Mouse (Mus musculus) lung, adult 2 months (tissue): ENCODE data around the gene Fxn. TPM values are rescaled to one million over a fixed set of nuclear protein-coding genes. Genes with fewer than 3 reads are reported as not detected.

Source experiments
- DNase-seq: peaks from one replicate; pipeline ENCODE4 v3.0.0; 2022
- H3K4me1 ChIP-seq: fragments of 200-500 bp; 2 replicates; pipeline ENCODE4 v1.6.1; 2011; ENCODE audit warnings: low read length; ENCODE audit not compliant: control insufficient read depth, insufficient read depth
- H3K4me3 ChIP-seq: fragments of 200-500 bp; replicated peaks from 2 replicates; pipeline ENCODE3; 2011; ENCODE audit warnings: low read depth, mild to moderate bottlenecking, control low read depth, low read length; ENCODE audit errors: extremely low read depth
- CTCF ChIP-seq: fragments of 200-500 bp; IDR thresholded peaks from 2 replicates; pipeline ENCODE4 v1.5.1; 2011; ENCODE audit warnings: mild to moderate bottlenecking, low read length, control low read depth; ENCODE audit not compliant: insufficient read depth
- POLR2A ChIP-seq: fragments of 200-500 bp; IDR thresholded peaks from 2 replicates; pipeline ENCODE4 v1.6.1; 2011; ENCODE audit warnings: low read depth, mild to moderate bottlenecking, control low read depth, low read length, borderline replicate concordance; ENCODE audit errors: extremely low read depth
- WGBS: fragments of 180-500 bp; shearing (Covaris S2); methylation state at CpG from one replicate; pipeline ENCODE4 v1.1.7; 2018; 5-methylcytosine and 5-hydroxymethylcytosine counted together
- polyA plus RNA-seq: library from polyadenylated mRNA; depleted of rRNA; stranded (reverse); fragments of >200 nt; gene quantifications from 2 replicates; pipeline ENCODE4 v1.2.3, GENCODE M21; 2012; rRNA removed

Gene Fxn
- polyA plus RNA-seq = 4.9 and 7.0 TPM in 2 replicates

GRCm38 (mm10) chr19:24280601-24281228, at the start of gene Fxn:
Fxn (minus strand) TSS chr19:24280605.
- DNase-seq = no peak
- WGBS = 3% methylated on average over 18 of the region's 22 CpGs
- 0 out of 2 replicates have a peak, but pooled peaks cover 5% of the 10 kb centered on the region for H3K4me1 ChIP-seq
- H3K4me3 ChIP-seq = peak within 1 kb of the TSS; percentile 70
- TF ChIP-seq POLR2A = no peak
- TF ChIP-seq CTCF = no peak

- WGBS = 63% methylated on average over 2 of the region's 2 CpGs
- Histone ChIP-seq H3K4me1 (peaks cover 3% of the 10 kb centered on the region; the same call in 1 of the 2 replicates), H3K4me3 (no peak overlapping the region)
- TF ChIP-seq CTCF (no peak), POLR2A (no peak)
- DNase-seq = no peak
Observed at GRCm38 (mm10) chr19:24327921-24328320, 47.5 kb upstream of the Fxn start.

DNA sequence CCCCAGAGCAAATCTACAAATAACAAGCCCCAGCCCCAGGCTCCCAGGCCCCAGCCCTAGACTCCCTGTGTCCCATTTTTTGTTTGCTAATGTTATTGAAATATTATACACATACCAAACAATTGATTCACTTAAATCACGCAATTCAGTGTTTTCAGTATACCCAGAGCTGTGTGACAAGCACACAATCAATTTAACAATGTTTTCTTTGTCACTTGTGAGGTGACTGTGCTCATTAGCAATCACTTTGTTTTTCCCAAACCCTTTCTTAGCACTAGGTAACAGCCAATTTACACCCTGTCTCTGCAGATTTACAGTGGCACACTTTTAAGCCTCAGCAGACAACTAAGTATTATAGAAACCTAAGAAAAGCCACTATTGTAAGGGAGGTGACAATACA, 46.6 kb upstream of the Fxn start:
- 63% methylated on average over 1 of the region's 1 CpGs for WGBS
- H3K4me3 ChIP-seq = no peak overlapping the region
- DNase-seq = no peak
- peaks cover 3% of the 10 kb centered on the region; the same call in 1 of the 2 replicates for H3K4me1 ChIP-seq
- no peak for TF ChIP-seq POLR2A

DNA sequence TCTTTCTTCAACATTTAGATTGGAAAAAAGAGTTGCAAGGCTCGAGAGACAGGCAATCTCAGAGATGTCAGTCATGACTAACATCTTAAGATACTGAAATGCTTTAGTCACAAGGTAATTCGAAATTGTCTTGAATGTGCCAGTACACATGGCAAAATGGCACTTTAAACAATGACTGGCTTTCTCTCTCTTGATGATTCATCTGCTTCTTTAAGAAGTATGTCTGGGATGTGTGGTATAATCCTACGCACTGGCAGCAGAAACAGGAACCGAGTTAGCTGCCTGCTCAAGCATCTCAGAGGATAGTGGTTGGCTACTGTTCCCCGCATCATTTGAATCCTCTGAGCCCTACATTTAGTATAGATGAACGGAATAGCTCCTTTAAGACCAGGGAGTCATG, 45.3 kb upstream of the Fxn start:
- 78% methylated on average over 6 of the region's 6 CpGs for WGBS
- TF ChIP-seq POLR2A (no peak), CTCF (no peak)
- H3K4me1 ChIP-seq = peaks cover 5% of the 10 kb centered on the region; the same call in 1 of the 2 replicates
- no peak overlapping the region for H3K4me3 ChIP-seq
- DNase-seq = no peak

- 30% methylated on average over 10 of the region's 10 CpGs for WGBS
- DNase-seq = no peak
- TF ChIP-seq CTCF = no peak
- H3K4me3 ChIP-seq = no peak overlapping the region
- H3K4me1 ChIP-seq = peaks cover 5% of the 10 kb centered on the region; the same call in 1 of the 2 replicates
Observed at GRCm38 (mm10) chr19:24323841-24324613, 43.6 kb upstream of the Fxn start.

GRCm38 (mm10) chr19:24321900-24322311, 41.5 kb upstream of the Fxn start:
- TF ChIP-seq CTCF = no peak
- Histone ChIP-seq H3K4me1 (peaks cover 5% of the 10 kb centered on the region; the same call in 1 of the 2 replicates), H3K4me3 (no peak overlapping the region)
- DNase-seq = no peak
- 62% methylated on average over 8 of the region's 8 CpGs for WGBS

DNA sequence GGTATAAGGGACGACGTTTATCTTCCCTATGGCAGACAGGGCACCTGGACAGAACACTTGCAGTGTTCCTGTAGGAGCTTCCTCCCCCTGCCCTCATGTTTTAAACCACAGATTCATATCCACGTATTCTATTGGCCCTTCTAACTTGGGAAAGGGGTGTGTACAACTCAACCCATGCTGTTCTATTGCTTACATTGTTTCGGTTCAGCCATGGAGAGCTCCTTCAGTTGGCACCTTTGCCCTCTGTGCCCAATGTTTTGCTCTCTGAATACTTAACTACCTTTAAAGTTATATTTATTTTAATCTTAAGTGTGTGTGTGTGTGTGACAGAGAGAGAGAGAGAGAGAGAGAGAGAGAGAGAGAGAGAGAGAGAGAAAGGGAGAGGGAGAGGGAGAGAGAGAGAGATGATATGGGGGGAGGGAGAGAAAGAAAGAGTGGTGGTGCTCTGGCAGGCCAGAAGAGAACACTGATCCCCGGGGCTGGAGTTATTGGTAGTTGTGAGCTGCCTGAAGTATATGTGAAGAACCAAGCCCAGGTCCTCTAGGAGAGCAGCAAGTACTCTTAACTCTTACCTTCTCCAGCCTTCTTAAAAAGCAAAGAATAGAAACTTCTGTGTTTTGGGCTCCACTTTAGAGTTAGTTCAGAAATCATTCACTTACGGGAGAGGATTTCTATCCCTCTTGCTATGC, 41.0 kb upstream of the Fxn start:
- no peak for DNase-seq
- TF ChIP-seq POLR2A (no peak), CTCF (no peak)
- WGBS = 66% methylated on average over 6 of the region's 6 CpGs
- peaks cover 5% of the 10 kb centered on the region; the same call in 1 of the 2 replicates for H3K4me1 ChIP-seq
- no peak overlapping the region for H3K4me3 ChIP-seq

- 62% methylated on average over 10 of the region's 10 CpGs for WGBS
- Histone ChIP-seq H3K4me1 (peaks cover 2% of the 10 kb centered on the region; the same call in 1 of the 2 replicates), H3K4me3 (no peak overlapping the region)
- no peak for DNase-seq
- no peak for TF ChIP-seq POLR2A
- no peak for TF ChIP-seq CTCF
Observed at GRCm38 (mm10) chr19:24318172-24318571, 37.8 kb upstream of the Fxn start.

DNA sequence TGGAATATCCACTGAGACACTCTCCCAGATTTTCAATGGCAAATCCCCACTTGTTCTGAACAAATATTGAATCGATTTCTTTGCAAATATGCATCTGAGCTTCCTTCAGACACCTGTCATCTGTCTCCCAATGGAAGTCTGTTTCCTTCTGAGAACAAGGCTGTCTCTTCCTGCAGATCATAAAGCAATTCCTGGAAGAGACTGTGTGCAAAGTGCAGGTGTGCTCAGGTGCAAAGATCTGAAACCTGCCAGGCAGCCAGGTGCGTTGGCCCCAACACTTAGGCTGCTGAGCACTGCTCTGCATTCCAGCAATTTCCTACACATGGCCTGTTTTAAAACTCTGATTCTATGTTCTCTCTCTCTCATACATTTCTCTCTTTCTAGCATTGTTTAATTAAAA, 37.3 kb upstream of the Fxn start:
- DNase-seq = no peak
- Histone ChIP-seq H3K4me1 (peaks cover 2% of the 10 kb centered on the region; the same call in 1 of the 2 replicates), H3K4me3 (no peak overlapping the region)
- WGBS = 70% methylated on average over 2 of the region's 2 CpGs
- no peak for TF ChIP-seq POLR2A
- no peak for TF ChIP-seq CTCF

DNA sequence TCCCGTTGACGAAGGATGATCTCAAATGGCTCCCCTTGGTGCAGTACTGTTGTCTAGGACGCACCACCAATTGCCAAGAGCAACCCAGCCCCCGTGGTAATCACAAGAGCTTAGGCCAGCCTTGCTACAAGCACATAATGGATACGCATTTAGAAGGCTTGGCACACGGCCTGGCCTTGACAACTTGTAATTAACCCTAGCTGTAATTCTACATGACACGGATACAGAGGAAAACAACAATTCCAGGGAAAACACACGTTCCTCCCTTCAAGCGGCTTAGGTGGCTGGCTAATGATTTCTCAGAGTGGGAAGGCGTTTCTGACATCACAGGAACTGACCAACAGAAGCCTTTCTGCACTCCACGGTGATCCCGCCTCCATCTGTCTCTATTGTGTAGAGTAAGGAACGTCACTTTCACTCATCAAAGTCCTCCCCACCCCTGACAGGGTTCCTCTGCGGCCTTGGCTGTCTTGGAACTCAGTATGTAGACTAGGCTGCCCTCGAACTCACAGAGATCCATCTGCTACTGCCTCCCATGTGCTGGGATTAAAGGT, 36.7 kb upstream of the Fxn start:
- 51% methylated on average over 15 of the region's 15 CpGs for WGBS
- DNase-seq = no peak
- no peak for TF ChIP-seq CTCF
- no peak for TF ChIP-seq POLR2A
- peaks cover 2% of the 10 kb centered on the region; the same call in 1 of the 2 replicates for H3K4me1 ChIP-seq
- no peak overlapping the region for H3K4me3 ChIP-seq
